Mouse (Mus musculus): ENCODE results near the gene Actb.
A peak's percentile ranks its signal among the peaks of the same experiment; 100 is the strongest.

The Actb gene

GRCm38 (mm10) chr5:142906532-142907047, at the start of gene Actb:
Actb (minus strand) TSS chr5:142906754.
- DNase-seq (ENCODE audit: low read depth, low spot score) = peak; percentile 98

- no peak for DNase-seq (ENCODE audit: low read depth, low spot score)
Observed at GRCm38 (mm10) chr5:142953641-142954040, 47.1 kb upstream of the Actb start.

- no peak for DNase-seq (ENCODE audit: low read depth, low spot score)
Observed at GRCm38 (mm10) chr5:142950405-142950804, 43.9 kb upstream of the Actb start.

- no peak for DNase-seq (ENCODE audit: low read depth, low spot score)
Observed at GRCm38 (mm10) chr5:142949580-142949979, 43.0 kb upstream of the Actb start.

- no peak for DNase-seq (ENCODE audit: low read depth, low spot score)
Observed at GRCm38 (mm10) chr5:142947460-142947859, 40.9 kb upstream of the Actb start.

GRCm38 (mm10) chr5:142944979-142945682, 38.6 kb upstream of the Actb start:
- no peak for DNase-seq (ENCODE audit: low read depth, low spot score)

- no peak for DNase-seq (ENCODE audit: low read depth, low spot score)
Observed at GRCm38 (mm10) chr5:142940393-142940792, 33.8 kb upstream of the Actb start.

GRCm38 (mm10) chr5:142937956-142938727, 31.6 kb upstream of the Actb start:
- DNase-seq (ENCODE audit: low read depth, low spot score) = peak; percentile 74

- peak; percentile 88 for DNase-seq (ENCODE audit: low read depth, low spot score)
Observed at GRCm38 (mm10) chr5:142936336-142936719, 29.8 kb upstream of the Actb start.

- DNase-seq (ENCODE audit: low read depth, low spot score) = peak; percentile 65
Observed at GRCm38 (mm10) chr5:142935642-142936335, 29.2 kb upstream of the Actb start.

- DNase-seq (ENCODE audit: low read depth, low spot score) = no peak
Observed at GRCm38 (mm10) chr5:142932731-142933130, 26.2 kb upstream of the Actb start.

GRCm38 (mm10) chr5:142932084-142932685, 25.6 kb upstream of the Actb start:
- peak; percentile 85 for DNase-seq (ENCODE audit: low read depth, low spot score)

GRCm38 (mm10) chr5:142931241-142931745, 24.7 kb upstream of the Actb start:
- peak; percentile 45 for DNase-seq (ENCODE audit: low read depth, low spot score)

- no peak for DNase-seq (ENCODE audit: low read depth, low spot score)
Observed at GRCm38 (mm10) chr5:142929400-142929752, 22.8 kb upstream of the Actb start.

- DNase-seq (ENCODE audit: low read depth, low spot score) = peak; percentile 82
Observed at GRCm38 (mm10) chr5:142928749-142929399, 22.3 kb upstream of the Actb start.

- no peak for DNase-seq (ENCODE audit: low read depth, low spot score)
Observed at GRCm38 (mm10) chr5:142927341-142927930, 20.9 kb upstream of the Actb start.

- peak; percentile 62 for DNase-seq (ENCODE audit: low read depth, low spot score)
Observed at GRCm38 (mm10) chr5:142926940-142927228, 20.3 kb upstream of the Actb start.

- DNase-seq (ENCODE audit: low read depth, low spot score) = peak; percentile 54
Observed at GRCm38 (mm10) chr5:142926204-142926939, 19.8 kb upstream of the Actb start.

- no peak for DNase-seq (ENCODE audit: low read depth, low spot score)
Observed at GRCm38 (mm10) chr5:142924336-142924959, 17.9 kb upstream of the Actb start.

- no peak for DNase-seq (ENCODE audit: low read depth, low spot score)
Observed at GRCm38 (mm10) chr5:142923781-142924180, 17.2 kb upstream of the Actb start.
